Mouse (Mus musculus) pancreas, adult 10 weeks (tissue): Measurements from ENCODE around the gene Ahnak2. TPM values are rescaled to one million over a fixed set of nuclear protein-coding genes. Genes with fewer than 3 reads are reported as not detected.

ENCODE experiments used
- polyA plus RNA-seq: library from polyadenylated mRNA; stranded (reverse); fragments of 350-450 nt; fragmentation: Illumina TruSeq; extraction: RNeasy Lipid Tissue Mini Kit (QIAGEN cat#74804); gene quantifications from one replicate; pipeline ENCODE4 v1.2.3, GENCODE M21; 2015; ENCODE audit warnings: low read depth, low replicate concordance; ENCODE audit not compliant: insufficient read depth

Gene Ahnak2
- 6.0 TPM for polyA plus RNA-seq

DNA sequence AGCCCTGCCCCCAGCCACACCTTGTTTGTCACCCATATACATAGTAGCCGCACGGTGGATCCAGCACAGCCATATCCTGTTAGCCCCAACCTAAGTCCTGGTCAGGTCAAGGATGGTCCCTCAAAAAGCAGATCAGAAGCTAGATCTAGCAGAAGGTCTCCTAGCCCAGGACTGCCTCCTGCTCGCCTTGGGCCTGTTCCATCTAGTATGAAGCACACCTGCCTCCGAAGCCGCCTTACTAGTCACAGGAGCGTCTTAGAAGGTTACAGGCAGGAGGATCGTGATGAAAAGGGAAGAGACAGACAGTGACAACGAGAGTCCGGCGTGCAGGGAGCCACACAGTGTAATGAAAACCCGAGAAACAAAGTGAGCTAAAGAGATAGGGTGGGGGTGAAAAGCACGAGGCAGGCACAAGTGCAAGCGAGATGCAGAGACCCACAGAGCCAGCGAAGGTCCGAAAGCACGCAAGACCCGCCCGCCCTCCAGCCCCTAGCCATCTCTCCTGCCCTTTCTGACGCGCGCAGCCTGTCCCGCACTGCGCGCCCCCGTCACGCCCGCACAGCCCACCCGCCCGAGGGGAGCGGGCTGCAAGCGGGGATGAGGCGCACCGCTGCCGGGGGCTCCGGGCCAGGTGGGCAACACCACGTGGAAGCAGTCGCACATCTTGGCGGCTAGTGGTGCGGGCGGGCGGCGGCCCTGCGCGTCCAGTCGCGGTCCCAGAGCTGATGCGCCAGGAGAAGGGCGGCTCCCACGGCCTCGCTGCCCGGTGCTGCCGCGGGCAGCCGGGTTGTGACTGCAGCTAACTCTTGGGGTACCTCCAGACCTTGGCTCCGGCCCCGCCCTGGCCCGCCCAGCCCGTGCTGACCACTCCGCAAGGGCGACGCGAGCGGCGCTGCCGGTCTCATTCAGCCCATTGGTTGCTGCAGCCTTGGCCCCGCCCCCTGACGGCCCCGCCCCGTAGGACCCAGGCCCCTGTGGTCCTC, at the start of gene Ahnak2:
Gene Ahnak2, minus strand, starts transcription at position 794 of the 983 bp plus-strand sequence.

DNA sequence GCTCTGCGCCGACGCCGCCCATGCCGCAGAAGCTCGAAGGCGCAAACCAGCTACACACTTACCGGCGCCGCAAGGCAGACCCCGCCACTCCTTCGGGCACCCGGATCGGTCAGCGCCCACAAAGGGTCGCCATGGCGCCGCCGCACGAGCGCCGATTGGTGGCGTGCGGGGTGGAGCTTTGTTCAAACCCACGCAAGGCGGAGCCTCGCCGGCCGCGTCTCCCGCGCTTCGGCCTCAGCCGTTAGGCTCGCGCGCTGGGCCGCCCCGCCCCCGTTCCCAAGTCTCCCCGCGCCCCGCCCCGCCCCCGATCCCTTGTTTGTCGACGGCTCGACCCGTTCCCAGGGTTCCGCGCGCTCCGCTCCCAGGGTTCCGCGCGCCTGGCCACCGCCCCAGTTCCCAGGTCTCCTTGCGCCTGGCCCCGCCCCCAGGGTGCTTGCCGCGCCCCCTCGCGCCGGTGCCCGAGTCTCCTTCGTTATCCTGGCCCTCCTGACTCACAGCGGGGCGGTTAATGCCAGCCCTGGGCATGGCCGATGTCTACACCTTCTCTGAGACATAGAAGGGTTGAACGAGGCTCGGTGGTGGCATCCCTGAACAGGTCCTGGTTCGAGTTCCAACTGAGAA, 26.9 kb upstream of the Ahnak2 start, which contains the start of gene Cdca4:
Gene Cdca4, minus strand, starts transcription at position 180 of the 621 bp plus-strand sequence.

GRCm38 (mm10) chr12:112808587-112809364, 6.3 kb upstream of the Ahnak2 start, which contains the start of gene Clba1:
TSS of gene Clba1 (plus strand) at chr12:112808937.

GRCm38 (mm10) chr12:112760154-112760926, 42.1 kb downstream of the Ahnak2 start, which contains the start of gene Pld4:
TSS of gene Pld4 (plus strand) at chr12:112760655.

Other genes with a start within 250 kb of the Ahnak2 start
- gene Inf2, start 213.9 kb downstream of the Ahnak2 start, polyA plus RNA-seq, result 5.4 TPM
- 1.4 TPM for gene Adssl1, start 182.6 kb downstream of the Ahnak2 start, polyA plus RNA-seq
- 14.2 TPM for gene Siva1, start 158.0 kb downstream of the Ahnak2 start, polyA plus RNA-seq
- 35.9 TPM for gene Akt1, start 127.8 kb downstream of the Ahnak2 start, polyA plus RNA-seq
- 5.6 TPM for gene Zbtb42, start 123.8 kb downstream of the Ahnak2 start, polyA plus RNA-seq
- gene Cep170b, start 82.2 kb downstream of the Ahnak2 start, polyA plus RNA-seq, result 11.7 TPM
- gene Pld4, start 42.0 kb downstream of the Ahnak2 start, polyA plus RNA-seq, result 5.7 TPM
- 1.8 TPM for gene Clba1, start 6.3 kb upstream of the Ahnak2 start, polyA plus RNA-seq
- gene Cdca4, start 26.8 kb upstream of the Ahnak2 start, polyA plus RNA-seq, result 3.2 TPM
- not detected for gene Gpr132, start 65.6 kb upstream of the Ahnak2 start, polyA plus RNA-seq
- 9.9 TPM for gene Jag2, start 127.1 kb upstream of the Ahnak2 start, polyA plus RNA-seq
- gene Nudt14, start 139.5 kb upstream of the Ahnak2 start, polyA plus RNA-seq, result 5.4 TPM
- gene Btbd6, start 173.8 kb upstream of the Ahnak2 start, polyA plus RNA-seq, result 4.7 TPM
- gene Brf1, start 198.0 kb upstream of the Ahnak2 start, polyA plus RNA-seq, result 42.9 TPM
- gene Pacs2, start 211.9 kb upstream of the Ahnak2 start, polyA plus RNA-seq, result 7.0 TPM